12 mouse cellular contexts compared by ENCODE assay signal in the genomic region with DNA sequence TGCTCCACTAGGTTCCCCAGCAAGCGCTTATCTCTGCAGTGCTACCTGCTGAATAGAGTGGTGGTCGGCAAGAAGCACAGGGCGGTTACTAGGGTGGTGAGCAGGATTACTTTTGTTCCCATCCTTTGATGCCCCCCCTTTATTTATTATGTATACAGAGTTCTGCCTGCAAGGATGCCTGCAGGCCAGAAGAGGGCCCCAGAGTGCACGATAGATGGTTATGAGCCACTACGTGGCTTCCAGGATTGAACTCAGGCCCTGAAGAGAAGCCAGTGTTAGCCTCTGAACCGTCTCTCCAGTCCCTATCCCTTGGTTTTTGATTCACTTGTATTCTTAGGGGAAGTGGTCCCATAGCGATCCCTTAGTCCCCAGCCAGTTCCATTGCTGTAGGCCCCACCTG. TPM values are rescaled to one million over a fixed set of nuclear protein-coding genes. Genes with fewer than 3 reads are reported as not detected.
DNase-seq lines count a peak whose midpoint lies in the region; TF ChIP-seq lines count a peak whose summit lies in the region.
"Had no signal": no experiment of that assay in that cellular context is flagged by ENCODE, and none has a peak within 500 bp of the region (broad histone marks: within the 10 kb centered on the region; RNA-seq: fewer than 3 reads in every experiment).

No protein-coding gene starts in this region.

- H3K9ac ChIP-seq in liver, adult 2 months (ENCODE audit: low read depth, low read length): no peak overlapping the region
- H3K9ac ChIP-seq: embryonic facial prominence, embryonic 13.5 days; kidney, embryonic 15.5 days; limb, embryonic 12.5 days had no signal

- H3K27me3 ChIP-seq in liver, adult 2 months (ENCODE audit: control insufficient read depth, insufficient read depth, low read length): no peaks in the 10 kb centered on the region
- no peaks in the 10 kb centered on the region for H3K27me3 ChIP-seq in splenic B cell, adult 2 months (ENCODE audit: control insufficient read depth, insufficient read depth, low read length, poor library complexity, severe bottlenecking)
- H3K27me3 ChIP-seq: embryonic facial prominence, embryonic 13.5 days; kidney, embryonic 15.5 days; limb, embryonic 12.5 days had no signal

- H3K4me1 ChIP-seq in liver, adult 2 months (ENCODE audit: control insufficient read depth, insufficient read depth, low read length): peaks cover 4% of the 10 kb centered on the region; the same call in 1 of the 2 replicates
- H3K4me1 ChIP-seq: embryonic facial prominence, embryonic 13.5 days; kidney, embryonic 15.5 days had no signal

- no peaks in the 10 kb centered on the region for H3K36me3 ChIP-seq in liver, adult 2 months (ENCODE audit: control insufficient read depth, insufficient read depth, low read length)
- H3K36me3 ChIP-seq in splenic B cell, adult 2 months (ENCODE audit: control insufficient read depth, insufficient read depth, low read length, poor library complexity, severe bottlenecking): no peaks in the 10 kb centered on the region
- H3K36me3 ChIP-seq: embryonic facial prominence, embryonic 13.5 days; kidney, embryonic 15.5 days; limb, embryonic 12.5 days had no signal

- TF ChIP-seq CTCF in liver, adult 2 months (IDR thresholded peaks at IDR 0.05; ENCODE audit: low read depth, low read length): peak; percentile 27; the same call in 1 of the 2 replicates

- no peak overlapping the region for H3K27ac ChIP-seq in liver, adult 2 months (replicated peaks; ENCODE audit: insufficient read depth, low read depth, low read length)
- H3K27ac ChIP-seq: embryonic facial prominence, embryonic 13.5 days; kidney, embryonic 15.5 days; limb, embryonic 12.5 days had no signal

- no peaks in the 10 kb centered on the region for H3K79me2 ChIP-seq in liver, adult 2 months (ENCODE audit: control insufficient read depth, insufficient read depth, low read length)

- DNase-seq in adrenal gland, postnatal 10 days: peak; percentile 7
- no peak for DNase-seq in adrenal gland, postnatal 4 days (ENCODE audit: low spot score in 2 of 2)
- no peak for DNase-seq in liver, adult 2 months (ENCODE audit: extremely low read depth, low read depth, low spot score)
- DNase-seq in liver: no peak
- DNase-seq in brain, adult 2 months (ENCODE audit: low read depth, low spot score): peak; percentile 27
- DNase-seq in splenic B cell, adult 2 months (ENCODE audit: low read depth, low spot score): peak; percentile 36
- no peak for DNase-seq in neural tube, embryonic 10.5 days (ENCODE audit: extremely low spot score, low spot score)
- no peak for DNase-seq in adrenal gland, adult 8-10 months
- DNase-seq: heart, adult 18-20 months had no signal

- 81% methylated on average over 7 of the region's 7 CpGs for whole genome bisulfite sequencing in liver, adult 2 months

- TF ChIP-seq POLR2A in liver, adult 2 months (IDR thresholded peaks at IDR 0.05; ENCODE audit: extremely low read depth, insufficient read depth, low read length): no peak

- no peak overlapping the region for H3K4me3 ChIP-seq in liver, adult 2 months (ENCODE audit: insufficient read depth, low read depth, low read length)
- H3K4me3 ChIP-seq: embryonic facial prominence, embryonic 13.5 days; kidney, embryonic 15.5 days; limb, embryonic 12.5 days had no signal

RNA-seq across cellular contexts. Expression of a gene that starts 25.5 kb away (rescaled TPM):
- 1 to 10 TPM; 2.7 to 4.1 TPM for total RNA-seq in adrenal gland, postnatal 10 days (2021)
- total RNA-seq in adrenal gland, postnatal 4 days (2021): 1 to 10 TPM; 4.9 to 7.9 TPM
- 0.28 and 0.40 TPM in 2 replicates for total RNA-seq in liver, adult 2 months (2014; rRNA removed)
- polyA plus RNA-seq in liver, adult 2 months (2012; rRNA removed): 0.14 TPM in 1 of 2 replicates, not detected in the other
- under 1 TPM in 3 of 4 experiments, not detected in 1; 0.28 to 0.83 (median 0.31) TPM for total RNA-seq in adrenal gland, adult 8-10 months (2022)

Comparison
In these comparisons a context has a peak if more than half of its experiments do, and no peak if none do; other contexts are left out.
1. DNase-seq: peak in adrenal gland, postnatal 10 days (single experiment), brain, adult 2 months (single experiment) and splenic B cell, adult 2 months (single experiment); none in adrenal gland, postnatal 4 days (0 of 2), liver, adult 2 months (single experiment), liver (single experiment), neural tube, embryonic 10.5 days (single experiment) and adrenal gland, adult 8-10 months (single experiment).